In the genomic region with DNA sequence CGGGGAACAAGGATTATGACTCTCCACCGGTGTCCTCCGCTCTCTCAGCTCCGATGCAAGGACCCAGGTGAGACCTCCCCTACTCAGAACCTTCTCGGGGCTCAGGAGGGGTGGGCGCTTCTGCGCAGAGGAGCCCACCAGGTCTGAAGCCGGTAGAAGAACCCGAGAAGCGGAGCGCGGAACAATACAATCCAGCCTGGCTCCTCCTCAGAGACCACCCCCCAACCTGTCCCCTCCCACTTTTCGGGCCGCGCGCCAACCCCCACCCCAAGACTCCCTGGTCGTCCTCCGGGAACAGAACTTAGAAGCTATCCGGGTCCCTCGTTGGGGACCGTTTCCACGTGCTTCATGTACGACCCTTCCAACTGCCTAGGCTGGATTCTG, we compare ENCODE assay signal across 9 mouse cellular contexts. TPM values are rescaled to one million over a fixed set of nuclear protein-coding genes. Genes with fewer than 3 reads are reported as not detected.
DNase-seq lines count a peak whose midpoint lies in the region; ATAC-seq lines count a peak whose summit lies in the region.
"Had no signal": no experiment of that assay in that cellular context is flagged by ENCODE, and none has a peak within 500 bp of the region (broad histone marks: within the 10 kb centered on the region; RNA-seq: fewer than 3 reads in every experiment).

A gene (minus strand): TSS at position 240 of the 384 bp plus-strand sequence.

- peak within 1 kb of the TSS; percentile 88 for H3K4me2 ChIP-seq in heart, embryonic 15.5 days
- peak within 1 kb of the TSS; percentile 81 for H3K4me2 ChIP-seq in intestine, embryonic 14.5 days (ENCODE audit: low read length)
- H3K4me2 ChIP-seq in midbrain, embryonic 15.5 days, result peak within 1 kb of the TSS; percentile 55

- H3K9ac ChIP-seq in heart, embryonic 15.5 days, result peak within 1 kb of the TSS; percentile 56
- peak within 1 kb of the TSS; percentile 71 for H3K9ac ChIP-seq in intestine, embryonic 14.5 days (ENCODE audit: low read length)
- peak within 1 kb of the TSS; percentile 23 for H3K9ac ChIP-seq in midbrain, embryonic 15.5 days

- H3K27ac ChIP-seq in heart, embryonic 15.5 days, result peak within 1 kb of the TSS; percentile 26; the same call in 1 of the 2 replicates
- 0 out of 2 replicates have a peak within 1 kb of the TSS, but pooled peaks have one; percentile 27 for H3K27ac ChIP-seq in intestine, embryonic 14.5 days (ENCODE audit: low read depth)
- no peak within 1 kb of the TSS for H3K27ac ChIP-seq in midbrain, embryonic 15.5 days

- peaks cover 46% of the 10 kb centered on the region for H3K4me1 ChIP-seq in heart, embryonic 15.5 days (replicated peaks)
- peaks cover 45% of the 10 kb centered on the region for H3K4me1 ChIP-seq in intestine, embryonic 14.5 days (replicated peaks; ENCODE audit: control insufficient read depth, insufficient read depth, low read length)
- H3K4me1 ChIP-seq in midbrain, embryonic 15.5 days, result peaks cover 24% of the 10 kb centered on the region

- peak within 1 kb of the TSS; percentile 53 for H3K4me3 ChIP-seq in heart, embryonic 15.5 days
- peak within 1 kb of the TSS; percentile 65 for H3K4me3 ChIP-seq in intestine, embryonic 14.5 days (ENCODE audit: low read depth, low read length)
- H3K4me3 ChIP-seq in midbrain, embryonic 15.5 days, result peak within 1 kb of the TSS; percentile 39

- no peaks in the 10 kb centered on the region for H3K9me3 ChIP-seq in heart, embryonic 15.5 days (replicated peaks)
- no peaks in the 10 kb centered on the region for H3K9me3 ChIP-seq in intestine, embryonic 14.5 days (ENCODE audit: control insufficient read depth, low read length)
- H3K9me3 ChIP-seq in midbrain, embryonic 15.5 days, result no peaks in the 10 kb centered on the region

- no peaks in the 10 kb centered on the region for H3K36me3 ChIP-seq in heart, embryonic 15.5 days
- H3K36me3 ChIP-seq in intestine, embryonic 14.5 days (ENCODE audit: control insufficient read depth, insufficient read depth, low read length), result no peaks in the 10 kb centered on the region
- no peaks in the 10 kb centered on the region for H3K36me3 ChIP-seq in midbrain, embryonic 15.5 days (replicated peaks)

- DNase-seq in heart, adult 8-10 months (ENCODE audit: low spot score), result no peak
- DNase-seq in embryo, embryonic 11 days, result peak; percentile 78
- DNase-seq in intestine, embryonic 14.5 days (ENCODE audit: low spot score), result peak; percentile 76
- DNase-seq in spleen, postnatal 4 days (ENCODE audit: low spot score in 2 of 2), result no peak
- no peak for DNase-seq in spleen, adult 12 weeks (ENCODE audit: low spot score)

- 1% methylated on average over 23 of the region's 23 CpGs for WGBS in heart, embryonic 15.5 days
- under 1% methylated on average over 23 of the region's 23 CpGs for WGBS in intestine, embryonic 14.5 days
- under 1% methylated on average over 23 of the region's 23 CpGs for WGBS in midbrain, embryonic 15.5 days

- peaks cover 28% of the 10 kb centered on the region for H3K27me3 ChIP-seq in heart, embryonic 15.5 days
- H3K27me3 ChIP-seq in intestine, embryonic 14.5 days (replicated peaks; ENCODE audit: control insufficient read depth, insufficient read depth, low read length), result no peaks in the 10 kb centered on the region
- peaks cover 31% of the 10 kb centered on the region for H3K27me3 ChIP-seq in midbrain, embryonic 15.5 days (replicated peaks)
- H3K27me3 ChIP-seq: CH12.LX had no signal

- ATAC-seq in heart, embryonic 15.5 days (replicated peaks; ENCODE audit: insufficient number of reproducible peaks, insufficient read depth, low FRiP score, low read depth), result no peak
- ATAC-seq in intestine, embryonic 14.5 days (replicated peaks; ENCODE audit: low FRiP score, low TSS enrichment, low read depth), result peak; percentile 41
- ATAC-seq in midbrain, embryonic 15.5 days (replicated peaks), result no peak; the same call in 1 of the 2 replicates
- no peak for ATAC-seq in erythroid progenitor cell, adult 5-6 weeks (replicated peaks; ENCODE audit: low FRiP score, poor library complexity, severe bottlenecking)

RNA-seq across cellular contexts. Expression of the gene that starts here (rescaled TPM):
- polyA plus RNA-seq in heart, embryonic 15.5 days (2015; fragmentation: Nextera tagmentation; extraction: Ambion mirVana), result 4.6 and 8.1 TPM in 2 replicates
- 1 to 10 TPM in 1 of 4 experiments, under 1 TPM in 3; 0.16 to 1.2 (median 0.60) TPM for total RNA-seq in heart, adult 8-10 months (2022)
- 17.6 and 18.7 TPM in 2 replicates for polyA plus RNA-seq in intestine, embryonic 14.5 days (2014; fragmentation: Nextera tagmentation; extraction: Ambion mirVana)
- 6.7 and 8.6 TPM in 2 replicates for polyA plus RNA-seq in midbrain, embryonic 15.5 days (2015; fragmentation: Nextera tagmentation; extraction: Ambion mirVana)
- not detected in 2 replicates for total RNA-seq in erythroid progenitor cell, adult 5-6 weeks (2015; ENCODE audit: low replicate concordance)
- total RNA-seq in erythroid progenitor cell, adult 5-6 weeks (2017; ENCODE audit: low replicate concordance), result 5.4 TPM in 1 of 2 replicates, not detected in the other

Comparison
In these comparisons a context has a peak if more than half of its experiments do, and no peak if none do; other contexts are left out.
1. DNase-seq: peak in embryo, embryonic 11 days (single experiment) and intestine, embryonic 14.5 days (single experiment); none in heart, adult 8-10 months (single experiment), spleen, postnatal 4 days (0 of 2) and spleen, adult 12 weeks (single experiment).
2. Peak in every context shown above with its lines, with median percentiles within 50 percentile points of each other: H3K4me2 ChIP-seq, H3K4me3 ChIP-seq and H3K9ac ChIP-seq.